8 mouse cellular contexts compared by ENCODE assay signal in the genomic region with DNA sequence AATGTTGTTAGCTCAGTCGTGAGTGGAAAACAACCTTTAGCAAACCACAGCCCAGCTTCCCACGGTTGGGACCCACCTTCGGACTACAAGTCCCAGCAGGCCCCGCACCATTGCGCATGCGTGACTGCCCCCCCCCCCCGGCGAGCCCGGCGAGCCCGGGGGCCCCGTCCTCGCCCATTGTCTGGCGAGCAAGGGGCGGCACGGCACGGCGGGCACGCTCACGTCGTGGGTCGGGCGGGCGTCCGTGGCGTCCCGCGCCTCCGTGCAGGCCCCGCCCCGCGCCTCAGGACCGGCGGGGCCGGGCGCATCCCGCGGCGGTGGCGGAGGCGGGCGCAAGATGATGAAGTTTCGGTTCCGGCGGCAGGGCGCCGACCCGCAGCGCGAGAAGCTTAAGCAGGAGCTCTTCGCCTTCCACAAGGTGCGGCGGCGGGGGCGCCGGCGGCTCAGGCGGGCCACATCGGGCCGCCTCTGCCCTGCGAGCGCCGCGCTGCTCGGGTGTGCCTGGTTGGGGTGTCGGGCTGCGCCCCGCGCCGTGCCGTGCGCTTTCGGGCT. TPM values are rescaled to one million over a fixed set of nuclear protein-coding genes. Genes with fewer than 3 reads are reported as not detected.
DNase-seq lines count a peak whose midpoint lies in the region; ATAC-seq and TF ChIP-seq lines count a peak whose summit lies in the region.

A gene (plus strand): TSS at position 200 of the 552 bp plus-strand sequence.

- TF ChIP-seq POLR2A in MEL (IDR thresholded peaks at IDR 0.05; ENCODE audit: control insufficient read depth in 1 of 2, insufficient read depth in 1 of 2, low read depth in 1 of 2, low read length in 2 of 2, poor library complexity in 1 of 2) = peak; percentile 67 to 71; a peak in 3 of 4 replicates

- no peaks in the 10 kb centered on the region for H3K9me3 ChIP-seq in MEL (replicated peaks; ENCODE audit: insufficient read depth, low read length)
- H3K9me3 ChIP-seq in forebrain, postnatal 0 days (ENCODE audit: low read length) = no peaks in the 10 kb centered on the region
- no peaks in the 10 kb centered on the region for H3K9me3 ChIP-seq in lung, embryonic 16.5 days (ENCODE audit: control insufficient read depth, low read length)

- H3K36me3 ChIP-seq in MEL (ENCODE audit: control insufficient read depth in 1 of 2, insufficient read depth in 2 of 2, low read length in 2 of 2) = peaks cover 0 to 10% of the 10 kb centered on the region in 2 experiments; a peak in 2 of 4 replicates
- H3K36me3 ChIP-seq in forebrain, postnatal 0 days (ENCODE audit: insufficient read depth) = peaks cover 5% of the 10 kb centered on the region; the same call in 1 of the 2 replicates
- H3K36me3 ChIP-seq in lung, embryonic 16.5 days (ENCODE audit: control insufficient read depth, insufficient read depth, low read length) = no peaks in the 10 kb centered on the region

- WGBS in forebrain, postnatal 0 days = under 1% methylated on average over 70 of the region's 73 CpGs
- WGBS in lung, embryonic 16.5 days = under 1% methylated on average over 52 of the region's 73 CpGs

- TF ChIP-seq EP300 in MEL (IDR thresholded peaks at IDR 0.05; ENCODE audit: low read depth in 1 of 2, low read length in 2 of 2) = no peak

- peak; percentile 94 for ATAC-seq in forebrain, postnatal 0 days
- peak; percentile 92 for ATAC-seq in lung, embryonic 16.5 days (ENCODE audit: low read depth)

- peaks cover 0 to 4% of the 10 kb centered on the region in 2 experiments; a peak in 1 of 4 replicates for H3K27me3 ChIP-seq in MEL (ENCODE audit: control insufficient read depth in 1 of 2, insufficient read depth in 2 of 2, low read length in 2 of 2)
- no peaks in the 10 kb centered on the region for H3K27me3 ChIP-seq in forebrain, postnatal 0 days (ENCODE audit: insufficient read depth, low read length)
- H3K27me3 ChIP-seq in lung, embryonic 16.5 days (ENCODE audit: control insufficient read depth, insufficient read depth, low read depth, low read length) = no peaks in the 10 kb centered on the region

- no peak for TF ChIP-seq CTCF in MEL (IDR thresholded peaks at IDR 0.05 in 2 of 3, conservative IDR thresholded peaks at IDR 0.05 in 1 of 3; ENCODE audit: control insufficient read depth in 1 of 3, insufficient read depth in 1 of 3, low read depth in 2 of 3, low read length in 3 of 3, poor library complexity in 1 of 3, severe bottlenecking in 1 of 3)
- TF ChIP-seq CTCF in forebrain, postnatal 0 days (IDR thresholded peaks at IDR 0.05; ENCODE audit: low read depth) = no peak

- H3K27ac ChIP-seq in MEL (ENCODE audit: control insufficient read depth, low read depth, low read length) = peak within 1 kb of the TSS; percentile 69
- H3K27ac ChIP-seq in forebrain, postnatal 0 days (ENCODE audit: low read depth, low read length) = peak within 1 kb of the TSS; percentile 81
- H3K27ac ChIP-seq in lung, embryonic 16.5 days (ENCODE audit: low read length) = peak within 1 kb of the TSS; percentile 96

- peak; percentile 93 for DNase-seq in MEL (ENCODE audit: low read depth, low spot score)
- peak; percentile 89 to 93 for DNase-seq in cerebellum, adult 18-20 months
- peak; percentile 97 for DNase-seq in forebrain, postnatal 0 days
- DNase-seq in heart, postnatal 4 days = peak; percentile 89
- DNase-seq in layer of hippocampus, adult 8-10 months (ENCODE audit: low spot score in 2 of 2) = peak; percentile 67 to 73
- DNase-seq in ovary, postnatal 10 days (ENCODE audit: low spot score) = peak; percentile 68
- peak; percentile 81 to 87 for DNase-seq in thymus, postnatal 10 days (ENCODE audit: low spot score in 2 of 2)

- peak within 1 kb of the TSS; percentile 91 for H3K9ac ChIP-seq in MEL (ENCODE audit: control insufficient read depth, low read depth, low read length, poor library complexity, severe bottlenecking)
- H3K9ac ChIP-seq in forebrain, postnatal 0 days = peak within 1 kb of the TSS; percentile 78
- H3K9ac ChIP-seq in lung, embryonic 16.5 days (ENCODE audit: low read length) = peak within 1 kb of the TSS; percentile 84

- H3K4me2 ChIP-seq in forebrain, postnatal 0 days (ENCODE audit: low read depth) = peak within 1 kb of the TSS; percentile 86
- peak within 1 kb of the TSS; percentile 84 for H3K4me2 ChIP-seq in lung, embryonic 16.5 days (ENCODE audit: low read depth, low read length)

- H3K79me2 ChIP-seq in MEL (ENCODE audit: control insufficient read depth, insufficient read depth, low read length, poor library complexity) = peaks cover 4% of the 10 kb centered on the region; the same call in 1 of the 2 replicates

- peak within 1 kb of the TSS; percentile 65 to 96 for H3K4me3 ChIP-seq in MEL (ENCODE audit: control insufficient read depth in 1 of 2, insufficient read depth in 1 of 2, low read depth in 2 of 2, low read length in 2 of 2)
- peak within 1 kb of the TSS; percentile 90 for H3K4me3 ChIP-seq in forebrain, postnatal 0 days (ENCODE audit: low read depth, low read length)
- H3K4me3 ChIP-seq in lung, embryonic 16.5 days (ENCODE audit: low read length) = peak within 1 kb of the TSS; percentile 72

- no peak for TF ChIP-seq RAD21 in MEL (IDR thresholded peaks at IDR 0.05; ENCODE audit: low read depth, low read length)

- peaks cover 8 to 16% of the 10 kb centered on the region in 2 experiments for H3K4me1 ChIP-seq in MEL (ENCODE audit: control insufficient read depth in 1 of 2, insufficient read depth in 2 of 2, low read length in 2 of 2)
- H3K4me1 ChIP-seq in forebrain, postnatal 0 days (ENCODE audit: insufficient read depth) = peaks cover 18% of the 10 kb centered on the region
- H3K4me1 ChIP-seq in lung, embryonic 16.5 days (replicated peaks; ENCODE audit: control insufficient read depth, insufficient read depth, low read length) = peaks cover 19% of the 10 kb centered on the region

TF ChIP-seq in MEL, 35 proteins besides CTCF, POLR2A, EP300 and RAD21 (continues in another document):
- TF ChIP-seq TAL1 (IDR thresholded peaks at IDR 0.05; ENCODE audit: low read length) = no peak
- no peak for TF ChIP-seq CHD2 (IDR thresholded peaks at IDR 0.05; ENCODE audit: low read length)
- no peak for TF ChIP-seq POLR2AphosphoS2 (IDR thresholded peaks at IDR 0.05; ENCODE audit: low read length)
- TF ChIP-seq ZC3H11A (IDR thresholded peaks at IDR 0.05; ENCODE audit: low read depth, low read length) = no peak
- TF ChIP-seq POLR2AphosphoS5 (IDR thresholded peaks at IDR 0.05; ENCODE audit: borderline replicate concordance, low read depth, low read length) = no peak
- TF ChIP-seq MAZ (IDR thresholded peaks at IDR 0.05; ENCODE audit: low read depth, low read length) = peak; percentile 99
- no peak for TF ChIP-seq MEF2A (IDR thresholded peaks at IDR 0.05; ENCODE audit: extremely low read depth, insufficient replicate concordance, low read depth, low read length, poor library complexity, severe bottlenecking)
- TF ChIP-seq CHD1 (IDR thresholded peaks at IDR 0.05; ENCODE audit: low read depth, low read length) = no peak
- TF ChIP-seq USF2 (IDR thresholded peaks at IDR 0.05; ENCODE audit: borderline replicate concordance in 1 of 2, insufficient read depth in 1 of 2, low read depth in 1 of 2, low read length in 2 of 2) = no peak
- no peak for TF ChIP-seq GABPA (IDR thresholded peaks at IDR 0.05; ENCODE audit: low read depth, low read length)
- no peak for TF ChIP-seq E2F4 (IDR thresholded peaks at IDR 0.05; ENCODE audit: borderline replicate concordance, low read depth, low read length)
- no peak for TF ChIP-seq ZKSCAN1 (IDR thresholded peaks at IDR 0.05; ENCODE audit: low read depth, low read length)
- TF ChIP-seq JUND (IDR thresholded peaks at IDR 0.05; ENCODE audit: low read depth, low read length) = no peak
- TF ChIP-seq ETS1 (IDR thresholded peaks at IDR 0.05; ENCODE audit: low read depth, low read length) = no peak
- 0 out of 2 replicates have a peak, but pooled peaks have one; percentile 24 for TF ChIP-seq TBP (IDR thresholded peaks at IDR 0.05; ENCODE audit: low read depth, low read length)
- TF ChIP-seq UBTF (IDR thresholded peaks at IDR 0.05; ENCODE audit: borderline replicate concordance, insufficient read depth, low read depth, low read length) = peak; percentile 89; the same call in 1 of the 2 replicates
- TF ChIP-seq ZMIZ1 (IDR thresholded peaks at IDR 0.05; ENCODE audit: low read depth, low read length) = no peak
- peak; percentile 59 for TF ChIP-seq NELFE (IDR thresholded peaks at IDR 0.05; ENCODE audit: low read depth, low read length)
- no peak for TF ChIP-seq MYC (IDR thresholded peaks at IDR 0.05; ENCODE audit: low read depth, low read length)
- TF ChIP-seq USF1 (IDR thresholded peaks at IDR 0.05; ENCODE audit: low read depth, low read length) = 0 out of 2 replicates have a peak, but pooled peaks have one; percentile 12
- TF ChIP-seq MXI1 (IDR thresholded peaks at IDR 0.05; ENCODE audit: low read depth, low read length) = peak; percentile 50
- TF ChIP-seq SMC3 (IDR thresholded peaks at IDR 0.05; ENCODE audit: low read depth, low read length) = no peak
- peak; percentile 90 for TF ChIP-seq NRF1 (IDR thresholded peaks at IDR 0.05; ENCODE audit: insufficient read depth, low read depth, low read length, poor library complexity, severe bottlenecking)
- TF ChIP-seq SIN3A (IDR thresholded peaks at IDR 0.05; ENCODE audit: low read length) = peak; percentile 52; the same call in 1 of the 2 replicates
- peak; percentile 81; the same call in 1 of the 2 replicates for TF ChIP-seq KAT2A (conservative IDR thresholded peaks at IDR 0.05; ENCODE audit: low read depth, low read length)
- TF ChIP-seq RCOR1 (IDR thresholded peaks at IDR 0.05; ENCODE audit: low read depth, low read length) = no peak
- no peak for TF ChIP-seq BHLHE40 (IDR thresholded peaks at IDR 0.05; ENCODE audit: borderline replicate concordance, low read depth, low read length)
- TF ChIP-seq GATA1 (IDR thresholded peaks at IDR 0.05; ENCODE audit: low read depth, low read length) = no peak
- no peak for TF ChIP-seq MYB (IDR thresholded peaks at IDR 0.05; ENCODE audit: low read depth, low read length)
- no peak; the same call in 1 of the 2 replicates for TF ChIP-seq TCF12 (IDR thresholded peaks at IDR 0.05; ENCODE audit: low read depth, low read length)
- peak; percentile 97 for TF ChIP-seq HCFC1 (IDR thresholded peaks at IDR 0.05; ENCODE audit: low read depth, low read length)

RNA-seq across cellular contexts. Expression of the gene that starts here (rescaled TPM):
- 9.3 and 11.6 TPM in 2 replicates for total RNA-seq in MEL (2012; rRNA removed)
- polyA plus RNA-seq in MEL (2012; ENCODE audit: insufficient read depth in 1 of 2, insufficient read length in 2 of 2, low read depth in 1 of 2, low replicate concordance in 2 of 2, missing spikeins in 1 of 2) = 10 to 100 TPM in 1 of 2 experiments, not detected in 1; 23.9 TPM
- 27.8 and 32.2 TPM in 2 replicates for total RNA-seq in forebrain, postnatal 0 days (2014; rRNA removed)
- 25.3 and 30.1 TPM in 2 replicates for polyA plus RNA-seq in forebrain, postnatal 0 days (2015; fragmentation: Nextera tagmentation; extraction: Ambion mirVana)
- total RNA-seq in heart, postnatal 4 days (2021) = 10 to 100 TPM; 26.6 to 28.4 TPM
- 10 to 100 TPM; 40.1 to 49.3 (median 43.9) TPM for total RNA-seq in layer of hippocampus, adult 8-10 months (2022)
- polyA plus RNA-seq in lung, embryonic 16.5 days (2015; fragmentation: Nextera tagmentation; extraction: Ambion mirVana) = 51.3 TPM in 2 replicates

Comparison
In these comparisons a context has a peak if more than half of its experiments do, and no peak if none do; other contexts are left out.
1. Peak in every context shown above with its lines: DNase-seq, ATAC-seq, H3K4me3 ChIP-seq and H3K27ac ChIP-seq.